Comparison of ENCODE assay signal across 11 mouse cellular contexts in the genomic region with DNA sequence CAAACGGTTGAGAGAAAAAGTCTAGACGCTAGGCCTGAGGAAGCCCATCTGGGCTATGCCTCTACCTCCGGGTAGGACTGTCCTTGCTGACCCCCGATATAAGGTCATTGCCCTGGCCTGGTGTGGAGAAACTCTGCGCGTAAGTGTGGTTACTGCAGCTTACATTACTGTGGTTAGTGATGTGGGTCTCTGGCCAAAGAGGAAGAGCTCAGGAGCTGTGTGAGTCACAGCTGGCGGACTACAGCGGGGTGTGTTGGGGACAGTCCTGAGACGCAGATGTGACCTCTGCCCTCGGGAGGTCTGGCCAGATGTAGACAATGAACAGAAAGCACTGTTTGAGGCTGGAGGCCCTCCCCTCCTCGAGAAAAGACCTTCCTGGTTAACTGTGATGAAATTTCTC. TPM values are rescaled to one million over a fixed set of nuclear protein-coding genes. Genes with fewer than 3 reads are reported as not detected.
DNase-seq lines count a peak whose midpoint lies in the region; ATAC-seq lines count a peak whose summit lies in the region.
"Had no signal": no experiment of that assay in that cellular context is flagged by ENCODE, and none has a peak within 500 bp of the region (broad histone marks: within the 10 kb centered on the region; RNA-seq: fewer than 3 reads in every experiment).

No protein-coding gene starts in this region.

- no peaks in the 10 kb centered on the region for H3K27me3 ChIP-seq in forebrain, embryonic 10.5 days (ENCODE audit: poor library complexity, severe bottlenecking)
- no peaks in the 10 kb centered on the region for H3K27me3 ChIP-seq in forebrain, embryonic 13.5 days
- no peaks in the 10 kb centered on the region for H3K27me3 ChIP-seq in embryonic facial prominence, embryonic 15.5 days
- H3K27me3 ChIP-seq: liver, embryonic 15.5 days had no signal

- peaks cover 33% of the 10 kb centered on the region for H3K4me1 ChIP-seq in forebrain, embryonic 10.5 days
- H3K4me1 ChIP-seq in forebrain, embryonic 13.5 days = peaks cover 10% of the 10 kb centered on the region
- peaks cover 20% of the 10 kb centered on the region for H3K4me1 ChIP-seq in embryonic facial prominence, embryonic 15.5 days

- no peak for DNase-seq in forebrain, embryonic 10.5 days (ENCODE audit: extremely low spot score, low spot score)
- DNase-seq in 3134 (ENCODE audit: extremely low read depth, insufficient read length, low spot score) = peak; percentile 92
- DNase-seq in lung, postnatal 10 days = peak; percentile 65
- no peak for DNase-seq in left cerebral cortex, adult 11 months (ENCODE audit: low spot score)
- no peak for DNase-seq in ovary, postnatal 36 days (ENCODE audit: low spot score)
- DNase-seq in adrenal gland, adult (ENCODE audit: inconsistent age in 2 of 2, low spot score in 1 of 2) = no peak
- DNase-seq: kidney, adult 8-10 months had no signal

- 59% methylated on average over 11 of the region's 11 CpGs for WGBS in forebrain, embryonic 10.5 days
- 72% methylated on average over 11 of the region's 11 CpGs for WGBS in forebrain, embryonic 13.5 days
- WGBS in embryonic facial prominence, embryonic 15.5 days = 29% methylated on average over 11 of the region's 11 CpGs

- no peak overlapping the region for H3K4me2 ChIP-seq in forebrain, embryonic 13.5 days
- H3K4me2 ChIP-seq in embryonic facial prominence, embryonic 15.5 days (replicated peaks) = no peak overlapping the region
- H3K4me2 ChIP-seq: liver, embryonic 15.5 days had no signal

- no peak overlapping the region for H3K4me3 ChIP-seq in forebrain, embryonic 10.5 days
- no peak overlapping the region for H3K4me3 ChIP-seq in forebrain, embryonic 13.5 days
- no peak overlapping the region for H3K4me3 ChIP-seq in embryonic facial prominence, embryonic 15.5 days (replicated peaks)
- H3K4me3 ChIP-seq: liver, embryonic 15.5 days had no signal

- H3K9me3 ChIP-seq in forebrain, embryonic 10.5 days = no peaks in the 10 kb centered on the region
- no peaks in the 10 kb centered on the region for H3K9me3 ChIP-seq in forebrain, embryonic 13.5 days (replicated peaks)
- H3K9me3 ChIP-seq in embryonic facial prominence, embryonic 15.5 days (replicated peaks) = no peaks in the 10 kb centered on the region
- H3K9me3 ChIP-seq: liver, embryonic 15.5 days had no signal

- ATAC-seq in forebrain, embryonic 13.5 days = no peak
- ATAC-seq in embryonic facial prominence, embryonic 15.5 days (ENCODE audit: insufficient number of reproducible peaks, low FRiP score, low TSS enrichment, low read depth) = peak; percentile 41; the same call in 1 of the 2 replicates

- no peak overlapping the region for H3K9ac ChIP-seq in forebrain, embryonic 13.5 days
- no peak overlapping the region for H3K9ac ChIP-seq in embryonic facial prominence, embryonic 15.5 days
- H3K9ac ChIP-seq: liver, embryonic 15.5 days had no signal

- H3K27ac ChIP-seq in forebrain, embryonic 10.5 days = peak overlapping the region; percentile 48
- H3K27ac ChIP-seq in forebrain, embryonic 13.5 days = no peak overlapping the region
- H3K27ac ChIP-seq in embryonic facial prominence, embryonic 15.5 days (replicated peaks) = no peak overlapping the region
- H3K27ac ChIP-seq: liver, embryonic 15.5 days had no signal

- no peaks in the 10 kb centered on the region for H3K36me3 ChIP-seq in forebrain, embryonic 10.5 days (replicated peaks)
- no peaks in the 10 kb centered on the region for H3K36me3 ChIP-seq in forebrain, embryonic 13.5 days (ENCODE audit: poor library complexity, severe bottlenecking)
- no peaks in the 10 kb centered on the region for H3K36me3 ChIP-seq in embryonic facial prominence, embryonic 15.5 days
- H3K36me3 ChIP-seq: liver, embryonic 15.5 days had no signal

RNA-seq across cellular contexts. Expression of a gene that starts 19.0 kb away (rescaled TPM):
- polyA plus RNA-seq in forebrain, embryonic 10.5 days (2016; fragmentation: Nextera tagmentation; extraction: Ambion mirVana) = 0.79 TPM in 1 of 2 replicates, not detected in the other
- polyA plus RNA-seq in forebrain, embryonic 13.5 days (2015; fragmentation: Nextera tagmentation; extraction: Ambion mirVana) = 0.48 TPM in 1 of 2 replicates, not detected in the other
- polyA plus RNA-seq in embryonic facial prominence, embryonic 15.5 days (2015; fragmentation: Nextera tagmentation; extraction: Ambion mirVana) = 0.49 TPM in 1 of 2 replicates, not detected in the other
- polyA plus RNA-seq: liver, embryonic 15.5 days; small intestine, adult 2 months had no signal

Comparison
In these comparisons a context has a peak if more than half of its experiments do, and no peak if none do; other contexts are left out.
1. DNase-seq: peak in 3134 (single experiment) and lung, postnatal 10 days (single experiment); none in forebrain, embryonic 10.5 days (single experiment), left cerebral cortex, adult 11 months (single experiment), ovary, postnatal 36 days (single experiment) and adrenal gland, adult (0 of 2).